Mouse (Mus musculus) layer of hippocampus, postnatal 25 days (tissue): ENCODE measurements at regions not wholly inside any gene's neighbourhood (a gene's known extent, or its start where the extent isn't known, plus 50 kb on each side); places are given as distances from the start of the nearest gene placed in this dataset.

Source experiments
- DNase-seq, 2 experiments: peaks; one replicate each; pipeline ENCODE4 v3.0.0; 2022; ENCODE audit warnings: mixed read lengths in 2 of 2, low spot score in 1 of 2; ENCODE audit errors: extremely low spot score in 1 of 2
- microRNA-seq, 2 experiments: library from miRNA; unstranded; fragments of <30 nt; microRNA quantifications; one replicate each; pipeline ENCODE4 v1.2.0; 2021

- peak; percentile 31 to 41 for DNase-seq
Measured at GRCm38 (mm10) chr17:45169257-45169994, 264.1 kb downstream of the Cdc5l start.

Small RNAs in the stretch of these regions (microRNA-seq; reads per million reads assigned to microRNA genes)
- 0 reads per million in 2 experiments for gene Gm24979
